Mouse (Mus musculus) spleen, adult 2 months (tissue): ENCODE data around the gene Pard3. TPM values are rescaled to one million over a fixed set of nuclear protein-coding genes. Genes with fewer than 3 reads are reported as not detected.

Experiments used
- DNase-seq, 2 experiments: peaks; one replicate each; pipeline versions ENCODE4 v3.0.0 to v3.0.0-alpha.2; 2012 to 2021; ENCODE audit warnings: low spot score in 2 of 2, low read depth in 1 of 2
- H3K27ac ChIP-seq: fragments of 200-500 bp; 2 replicates; pipeline ENCODE4 v1.5.1; 2012; ENCODE audit warnings: low read length, inconsistent platforms; ENCODE audit not compliant: insufficient read depth
- H3K27me3 ChIP-seq: fragments of 200-500 bp; 2 replicates; pipeline ENCODE4 v1.6.1; 2012; ENCODE audit warnings: mild to moderate bottlenecking, moderate library complexity, low read length, inconsistent platforms; ENCODE audit not compliant: control insufficient read depth, insufficient read depth
- H3K36me3 ChIP-seq: fragments of 200-500 bp; 2 replicates; pipeline ENCODE4 v1.6.1; 2012; ENCODE audit warnings: mild to moderate bottlenecking, low read length, inconsistent platforms; ENCODE audit not compliant: control insufficient read depth, insufficient read depth
- H3K4me1 ChIP-seq: fragments of 200-500 bp; 2 replicates; pipeline ENCODE4 v1.6.1; 2011; ENCODE audit warnings: inconsistent platforms; ENCODE audit not compliant: control insufficient read depth, insufficient read depth, insufficient read length
- H3K4me3 ChIP-seq: fragments of 200-500 bp; 2 replicates; pipeline ENCODE4 v1.5.1; 2011; ENCODE audit warnings: mild to moderate bottlenecking, inconsistent platforms; ENCODE audit not compliant: insufficient read depth, insufficient read length; ENCODE audit errors: extremely low read depth
- CTCF ChIP-seq: fragments of 200-500 bp; IDR thresholded peaks from 2 replicates; pipeline ENCODE4 v1.5.1; 2011; ENCODE audit warnings: mild to moderate bottlenecking, inconsistent platforms; ENCODE audit not compliant: insufficient read depth, insufficient read length, insufficient replicate concordance; ENCODE audit errors: extremely low read depth
- POLR2A ChIP-seq: fragments of 200-500 bp; IDR thresholded peaks from 2 replicates; pipeline ENCODE4 v1.6.1; 2011; ENCODE audit warnings: low read depth, low read length, inconsistent platforms
- WGBS: fragments of 180-500 bp; shearing (Covaris S2); methylation state at CpG from one replicate; pipeline ENCODE4 v1.1.7; 2018; 5-methylcytosine and 5-hydroxymethylcytosine counted together
- polyA plus RNA-seq: library from polyadenylated mRNA; depleted of rRNA; stranded (reverse); fragments of >200 nt; gene quantifications from 2 replicates; pipeline ENCODE4 v1.2.3, GENCODE M21; 2012

The Pard3 gene
- polyA plus RNA-seq, 1 experiment, result 3.8 TPM

DNA sequence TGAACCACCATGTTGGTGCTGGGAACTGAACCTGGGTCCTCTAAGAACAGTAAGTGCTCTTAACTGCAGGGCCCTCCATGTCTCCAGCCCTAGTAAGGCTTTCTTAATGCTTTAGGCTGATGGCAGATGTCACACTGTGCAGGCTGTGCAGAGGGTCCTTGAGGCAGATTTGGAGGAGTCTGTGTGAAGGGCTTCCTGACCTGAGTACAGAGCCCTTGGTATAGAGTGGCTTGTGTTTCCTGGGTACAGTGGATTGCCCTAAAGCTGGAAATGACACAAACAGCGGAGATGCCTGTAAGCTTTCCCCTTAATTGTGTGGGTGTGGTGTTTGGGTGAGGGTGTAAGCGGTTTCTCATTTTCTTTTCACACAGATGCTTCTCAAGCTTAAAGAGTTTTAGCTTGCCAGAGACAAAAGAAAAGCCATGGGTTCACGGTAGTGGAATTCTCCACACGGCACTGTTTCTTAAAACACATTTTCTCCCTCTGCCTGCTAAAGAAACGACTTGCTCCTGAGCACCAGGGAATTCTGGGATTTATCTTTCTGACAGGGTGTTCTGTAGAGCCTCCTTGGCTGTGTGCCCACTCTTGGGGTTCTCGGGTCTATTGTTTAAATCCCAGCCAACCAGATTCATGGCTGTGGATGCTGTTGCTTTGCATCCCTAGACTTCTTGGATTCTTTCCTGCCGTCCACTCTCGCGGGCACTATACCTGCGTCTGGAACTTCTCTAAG is 28.9 kb downstream of the Pard3 start:
- no peak for TF ChIP-seq POLR2A
- Histone ChIP-seq H3K27ac (no peak overlapping the region), H3K4me3 (no peak overlapping the region), H3K4me1 (no peaks in the 10 kb centered on the region), H3K36me3 (no peaks in the 10 kb centered on the region), H3K27me3 (no peaks in the 10 kb centered on the region)
- 36% methylated on average over 10 of the region's 10 CpGs for WGBS
- no peak for DNase-seq

GRCm38 (mm10) chr8:127093113-127093426 is 29.4 kb downstream of the Pard3 start:
- no peak overlapping the region for H3K4me3 ChIP-seq
- no peaks in the 10 kb centered on the region for H3K4me1 ChIP-seq
- no peak for DNase-seq
- H3K36me3 ChIP-seq, result no peaks in the 10 kb centered on the region
- H3K27me3 ChIP-seq, result no peaks in the 10 kb centered on the region
- WGBS, result 47% methylated on average over 3 of the region's 3 CpGs
- no peak overlapping the region for H3K27ac ChIP-seq
- TF ChIP-seq CTCF (no peak), POLR2A (no peak)

- Histone ChIP-seq H3K4me1 (no peaks in the 10 kb centered on the region), H3K4me3 (no peak overlapping the region), H3K36me3 (no peaks in the 10 kb centered on the region), H3K27me3 (no peaks in the 10 kb centered on the region), H3K27ac (no peak overlapping the region)
- WGBS, result 90% methylated on average over 7 of the region's 7 CpGs
- no peak for DNase-seq
- TF ChIP-seq CTCF (no peak), POLR2A (no peak)
These were observed 32.1 kb downstream of the Pard3 start for GRCm38 (mm10) chr8:127095763-127096162.

GRCm38 (mm10) chr8:127099439-127100090 is 35.9 kb downstream of the Pard3 start:
- TF ChIP-seq POLR2A (no peak), CTCF (no peak)
- H3K4me1 ChIP-seq, result no peaks in the 10 kb centered on the region
- no peak overlapping the region for H3K4me3 ChIP-seq
- H3K27ac ChIP-seq, result no peak overlapping the region
- WGBS, result 73% methylated on average over 1 of the region's 1 CpGs
- H3K36me3 ChIP-seq, result no peaks in the 10 kb centered on the region
- no peak for DNase-seq
- no peaks in the 10 kb centered on the region for H3K27me3 ChIP-seq

DNA sequence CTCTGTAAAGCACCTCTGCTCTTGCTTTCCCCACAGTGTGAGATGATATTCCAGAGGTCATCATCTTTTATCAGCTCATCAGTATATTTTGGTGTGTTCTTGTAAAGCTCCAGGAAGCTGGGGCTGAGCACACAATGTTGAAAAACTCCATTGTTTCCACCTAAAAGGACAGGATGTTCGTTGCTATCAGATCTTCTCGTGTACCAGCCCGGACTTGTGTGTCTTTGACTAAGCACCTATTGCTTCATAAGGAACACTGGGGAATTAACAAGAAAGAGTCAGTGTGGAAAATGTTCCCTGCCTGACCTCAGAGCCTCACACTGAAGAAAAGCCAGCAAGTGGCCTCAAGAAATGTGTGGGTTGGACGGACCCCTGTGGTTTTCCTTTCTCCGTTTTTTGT is 39.6 kb downstream of the Pard3 start:
- DNase-seq, result no peak
- H3K4me1 ChIP-seq, result no peaks in the 10 kb centered on the region
- no peak for TF ChIP-seq POLR2A
- TF ChIP-seq CTCF, result no peak
- no peak overlapping the region for H3K4me3 ChIP-seq
- no peaks in the 10 kb centered on the region for H3K27me3 ChIP-seq
- H3K36me3 ChIP-seq, result no peaks in the 10 kb centered on the region
- H3K27ac ChIP-seq, result no peak overlapping the region
- WGBS, result 18% methylated on average over 5 of the region's 5 CpGs

GRCm38 (mm10) chr8:127104616-127105015 is 40.9 kb downstream of the Pard3 start:
- H3K4me1 ChIP-seq, result no peaks in the 10 kb centered on the region
- no peak overlapping the region for H3K27ac ChIP-seq
- H3K27me3 ChIP-seq, result no peaks in the 10 kb centered on the region
- H3K4me3 ChIP-seq, result no peak overlapping the region
- no peaks in the 10 kb centered on the region for H3K36me3 ChIP-seq
- TF ChIP-seq POLR2A, result no peak
- TF ChIP-seq CTCF, result no peak
- no peak for DNase-seq
- WGBS, result 75% methylated on average over 2 of the region's 2 CpGs

GRCm38 (mm10) chr8:127107928-127108327 is 44.2 kb downstream of the Pard3 start:
- no peaks in the 10 kb centered on the region for H3K36me3 ChIP-seq
- TF ChIP-seq CTCF (no peak), POLR2A (no peak)
- H3K27me3 ChIP-seq, result no peaks in the 10 kb centered on the region
- no peak overlapping the region for H3K27ac ChIP-seq
- H3K4me1 ChIP-seq, result no peaks in the 10 kb centered on the region
- DNase-seq, result no peak
- 58% methylated on average over 3 of the region's 3 CpGs for WGBS
- no peak overlapping the region for H3K4me3 ChIP-seq
